ENCODE assay signal across 11 mouse cellular contexts in the genomic region with DNA sequence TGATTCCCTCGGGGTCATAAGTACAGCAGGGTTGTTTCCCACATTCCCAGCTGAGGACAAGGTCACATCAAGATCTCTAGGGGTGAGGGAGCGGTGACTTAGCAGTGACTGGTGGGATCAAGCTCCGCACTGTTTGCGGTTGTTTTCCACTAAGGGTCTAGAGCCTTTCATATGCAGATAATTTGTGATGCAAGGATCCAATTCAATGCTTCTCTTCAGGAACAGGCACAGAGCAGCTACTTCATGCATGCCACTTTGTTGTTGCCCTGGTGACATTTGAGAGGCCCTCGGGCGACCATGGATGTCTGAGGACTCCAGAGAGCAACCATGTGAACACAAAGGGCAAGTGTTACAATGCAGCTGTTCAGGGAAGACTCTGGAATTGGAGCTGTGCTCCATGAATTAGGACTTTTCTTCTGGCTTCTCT. TPM values are rescaled to one million over a fixed set of nuclear protein-coding genes. Genes with fewer than 3 reads are reported as not detected.
A peak's percentile ranks its signal among the peaks of the same experiment; 100 is the strongest.
DNase-seq lines count a peak whose midpoint lies in the region; ATAC-seq and TF ChIP-seq lines count a peak whose summit lies in the region.
"Had no signal": no experiment of that assay in that cellular context is flagged by ENCODE, and none has a peak within 500 bp of the region (broad histone marks: within the 10 kb centered on the region; RNA-seq: fewer than 3 reads in every experiment).

No protein-coding gene starts in this region.

- 0 out of 2 replicates have a peak, but pooled peaks have one; percentile 31 for ATAC-seq in intestine, embryonic 16.5 days
- ATAC-seq in intestine, embryonic 15.5 days = no peak
- ATAC-seq in embryonic facial prominence, embryonic 13.5 days (ENCODE audit: insufficient number of reproducible peaks, insufficient read depth, low FRiP score, low TSS enrichment, low read depth) = no peak
- peak; percentile 89 for ATAC-seq in kidney, embryonic 14.5 days (ENCODE audit: low FRiP score, low TSS enrichment)
- ATAC-seq in neural tube, embryonic 12.5 days (ENCODE audit: low FRiP score, low read depth) = peak; percentile 71

- H3K4me2 ChIP-seq in intestine, embryonic 16.5 days (ENCODE audit: low read depth, low read length) = no peak overlapping the region
- H3K4me2 ChIP-seq in intestine, embryonic 15.5 days (replicated peaks) = no peak overlapping the region
- H3K4me2 ChIP-seq in embryonic facial prominence, embryonic 13.5 days = no peak overlapping the region
- no peak overlapping the region for H3K4me2 ChIP-seq in kidney, embryonic 14.5 days (replicated peaks; ENCODE audit: low read depth, low read length)
- H3K4me2 ChIP-seq in neural tube, embryonic 12.5 days (replicated peaks) = no peak overlapping the region
- H3K4me2 ChIP-seq: lung, embryonic 15.5 days had no signal

- WGBS in intestine, embryonic 16.5 days = 69% methylated on average over 6 of the region's 6 CpGs
- 75% methylated on average over 6 of the region's 6 CpGs for WGBS in intestine, embryonic 15.5 days
- WGBS in embryonic facial prominence, embryonic 13.5 days = 22% methylated on average over 6 of the region's 6 CpGs
- 40% methylated on average over 6 of the region's 6 CpGs for WGBS in kidney, embryonic 14.5 days
- 25% methylated on average over 6 of the region's 6 CpGs for WGBS in neural tube, embryonic 12.5 days

- no peak overlapping the region for H3K4me3 ChIP-seq in intestine, embryonic 16.5 days (ENCODE audit: low read length)
- no peak overlapping the region for H3K4me3 ChIP-seq in intestine, embryonic 15.5 days (replicated peaks)
- H3K4me3 ChIP-seq in embryonic facial prominence, embryonic 13.5 days = no peak overlapping the region
- no peak overlapping the region for H3K4me3 ChIP-seq in kidney, embryonic 14.5 days (ENCODE audit: low read length)
- no peak overlapping the region for H3K4me3 ChIP-seq in neural tube, embryonic 12.5 days
- no peak overlapping the region for H3K4me3 ChIP-seq in left cerebral cortex, adult 2 months
- H3K4me3 ChIP-seq: lung, embryonic 15.5 days had no signal

- no peak overlapping the region for H3K9ac ChIP-seq in intestine, embryonic 16.5 days (ENCODE audit: low read depth, low read length)
- no peak overlapping the region for H3K9ac ChIP-seq in intestine, embryonic 15.5 days
- H3K9ac ChIP-seq in embryonic facial prominence, embryonic 13.5 days = no peak overlapping the region
- no peak overlapping the region for H3K9ac ChIP-seq in kidney, embryonic 14.5 days (ENCODE audit: low read depth, low read length)
- H3K9ac ChIP-seq in neural tube, embryonic 12.5 days = no peak overlapping the region
- H3K9ac ChIP-seq: lung, embryonic 15.5 days had no signal

- DNase-seq in spleen, postnatal 36 days (ENCODE audit: low spot score in 2 of 2) = no peak
- no peak for DNase-seq in left cerebral cortex, adult 2 months (ENCODE audit: extremely low spot score in 1 of 2, low spot score in 2 of 2)
- DNase-seq in urinary bladder, adult 18-20 months (ENCODE audit: low spot score in 2 of 2) = no peak
- DNase-seq: cerebellum, adult 11 months had no signal

- H3K27ac ChIP-seq in intestine, embryonic 16.5 days (ENCODE audit: low read length) = no peak overlapping the region
- H3K27ac ChIP-seq in intestine, embryonic 15.5 days = no peak overlapping the region
- peak overlapping the region; percentile 28; the same call in 1 of the 2 replicates for H3K27ac ChIP-seq in embryonic facial prominence, embryonic 13.5 days
- H3K27ac ChIP-seq in kidney, embryonic 14.5 days (ENCODE audit: low read depth, low read length) = peak overlapping the region; percentile 7; the same call in 1 of the 2 replicates
- no peak overlapping the region for H3K27ac ChIP-seq in neural tube, embryonic 12.5 days
- H3K27ac ChIP-seq in left cerebral cortex, adult 2 months = no peak overlapping the region
- H3K27ac ChIP-seq: lung, embryonic 15.5 days had no signal

- no peak for TF ChIP-seq CTCF in left cerebral cortex, adult 2 months (IDR thresholded peaks at IDR 0.05)

- intact Hi-C loops in left cerebral cortex, adult 2 months (cut with DNase I) = no loop called here

- no peaks in the 10 kb centered on the region for H3K9me3 ChIP-seq in intestine, embryonic 16.5 days (ENCODE audit: control insufficient read depth, low read length)
- H3K9me3 ChIP-seq in intestine, embryonic 15.5 days = no peaks in the 10 kb centered on the region
- H3K9me3 ChIP-seq in embryonic facial prominence, embryonic 13.5 days = no peaks in the 10 kb centered on the region
- no peaks in the 10 kb centered on the region for H3K9me3 ChIP-seq in kidney, embryonic 14.5 days (ENCODE audit: control insufficient read depth, low read length)
- H3K9me3 ChIP-seq in neural tube, embryonic 12.5 days = no peaks in the 10 kb centered on the region
- H3K9me3 ChIP-seq: lung, embryonic 15.5 days had no signal

- H3K27me3 ChIP-seq in intestine, embryonic 16.5 days (replicated peaks; ENCODE audit: control insufficient read depth, insufficient read depth, low read length) = no peaks in the 10 kb centered on the region
- H3K27me3 ChIP-seq in intestine, embryonic 15.5 days (replicated peaks) = no peaks in the 10 kb centered on the region
- H3K27me3 ChIP-seq in embryonic facial prominence, embryonic 13.5 days = no peaks in the 10 kb centered on the region
- H3K27me3 ChIP-seq in kidney, embryonic 14.5 days (ENCODE audit: control insufficient read depth, insufficient read depth, low read length) = no peaks in the 10 kb centered on the region
- no peaks in the 10 kb centered on the region for H3K27me3 ChIP-seq in neural tube, embryonic 12.5 days (replicated peaks)
- H3K27me3 ChIP-seq: lung, embryonic 15.5 days had no signal

- H3K4me1 ChIP-seq in intestine, embryonic 16.5 days (ENCODE audit: control insufficient read depth, insufficient read depth, low read length) = no peaks in the 10 kb centered on the region
- H3K4me1 ChIP-seq in intestine, embryonic 15.5 days (replicated peaks) = no peaks in the 10 kb centered on the region
- H3K4me1 ChIP-seq in embryonic facial prominence, embryonic 13.5 days = peaks cover 10% of the 10 kb centered on the region
- H3K4me1 ChIP-seq in kidney, embryonic 14.5 days (ENCODE audit: control insufficient read depth, insufficient read depth, low read length) = peaks cover 5% of the 10 kb centered on the region
- peaks cover 5% of the 10 kb centered on the region; the same call in 1 of the 2 replicates for H3K4me1 ChIP-seq in neural tube, embryonic 12.5 days
- H3K4me1 ChIP-seq: lung, embryonic 15.5 days had no signal

- no peaks in the 10 kb centered on the region for H3K36me3 ChIP-seq in intestine, embryonic 16.5 days (ENCODE audit: control insufficient read depth, insufficient read depth, low read length)
- H3K36me3 ChIP-seq in intestine, embryonic 15.5 days = no peaks in the 10 kb centered on the region
- H3K36me3 ChIP-seq in embryonic facial prominence, embryonic 13.5 days = no peaks in the 10 kb centered on the region
- no peaks in the 10 kb centered on the region for H3K36me3 ChIP-seq in kidney, embryonic 14.5 days (ENCODE audit: control insufficient read depth, insufficient read depth, low read length)
- H3K36me3 ChIP-seq in neural tube, embryonic 12.5 days = no peaks in the 10 kb centered on the region
- H3K36me3 ChIP-seq: G1E had no signal

RNA-seq across cellular contexts. Expression of a gene that starts 14.9 kb away (rescaled TPM):
- polyA plus RNA-seq in intestine, embryonic 16.5 days (2015; fragmentation: Nextera tagmentation; extraction: Ambion mirVana) = 9.7 and 10.7 TPM in 2 replicates
- polyA plus RNA-seq in intestine, embryonic 15.5 days (2015; fragmentation: Nextera tagmentation; extraction: Ambion mirVana) = 12.6 and 13.7 TPM in 2 replicates
- 6.4 and 8.8 TPM in 2 replicates for polyA plus RNA-seq in embryonic facial prominence, embryonic 13.5 days (2015; fragmentation: Nextera tagmentation; extraction: Ambion mirVana)
- 6.1 and 7.4 TPM in 2 replicates for polyA plus RNA-seq in kidney, embryonic 14.5 days (2014; fragmentation: Nextera tagmentation; extraction: Ambion mirVana)
- polyA plus RNA-seq in neural tube, embryonic 12.5 days (2016; fragmentation: Nextera tagmentation; extraction: Ambion mirVana) = 9.5 and 11.2 TPM in 2 replicates
- total RNA-seq in left cerebral cortex, adult 2 months (2021) = 10 to 100 TPM; 10.6 to 18.4 TPM
- polyA plus RNA-seq: G1E had no signal

Comparison
In these comparisons a context has a peak if more than half of its experiments do, and no peak if none do; other contexts are left out.
1. ATAC-seq: peak in intestine, embryonic 16.5 days (single experiment), kidney, embryonic 14.5 days (single experiment) and neural tube, embryonic 12.5 days (single experiment); none in intestine, embryonic 15.5 days (single experiment) and embryonic facial prominence, embryonic 13.5 days (single experiment).
2. H3K27ac ChIP-seq: peak in embryonic facial prominence, embryonic 13.5 days (single experiment) and kidney, embryonic 14.5 days (single experiment); none in intestine, embryonic 16.5 days (single experiment), intestine, embryonic 15.5 days (single experiment), neural tube, embryonic 12.5 days (single experiment) and left cerebral cortex, adult 2 months (single experiment).